Mouse (Mus musculus) CH12.LX (cell line): Measurements from ENCODE around the gene Pld2. TPM values are rescaled to one million over a fixed set of nuclear protein-coding genes. Genes with fewer than 3 reads are reported as not detected.
A peak's percentile ranks its signal among the peaks of the same experiment; 100 is the strongest.

Experiments
- DNase-seq: peaks from one replicate; pipeline ENCODE4 v3.0.0-alpha.2; 2013; ENCODE audit errors: extremely low read depth
- H3K27ac ChIP-seq: 2 replicates; pipeline ENCODE4 v1.5.1; 2012; ENCODE audit warnings: low read depth, mild to moderate bottlenecking, control low read depth, moderate library complexity; ENCODE audit not compliant: insufficient read depth
- H3K27me3 ChIP-seq: replicated peaks from 2 replicates; pipeline ENCODE3; 2012; ENCODE audit warnings: inconsistent platforms
- H3K36me3 ChIP-seq, 2 experiments: replicated peaks in 1 of 2; 2 replicates each; pipeline versions ENCODE3 to v1.6.1; 2012; ENCODE audit warnings: inconsistent platforms in 1 of 2, low read length in 1 of 2, mild to moderate bottlenecking in 1 of 2, mixed read lengths in 1 of 2, moderate library complexity in 1 of 2; ENCODE audit not compliant: control insufficient read depth in 1 of 2, insufficient read depth in 1 of 2
- H3K4me1 ChIP-seq, 2 experiments: 2 replicates each; pipeline ENCODE4 v1.6.1; 2012; ENCODE audit warnings: inconsistent platforms in 1 of 2, moderate library complexity in 1 of 2; ENCODE audit not compliant: insufficient read depth in 2 of 2, control insufficient read depth in 1 of 2
- H3K4me2 ChIP-seq: 2 replicates; pipeline ENCODE4 v1.6.1; 2012; ENCODE audit warnings: low read depth, mild to moderate bottlenecking, control low read depth; ENCODE audit not compliant: poor library complexity, insufficient read depth, severe bottlenecking
- H3K4me3 ChIP-seq, 3 experiments: fragments of 150-350 bp in 1 of 3; sonication (generic) in 1 of 3; replicated peaks in 1 of 3; 2 replicates each; pipeline versions ENCODE3 to v1.5.1; 2011 to 2012; ENCODE audit warnings: low read depth in 2 of 3, low read length in 2 of 3, mild to moderate bottlenecking in 2 of 3, moderate library complexity in 2 of 3, control low read depth in 1 of 3, improper control_type of control experiment in 1 of 3, inconsistent platforms in 1 of 3, mixed read lengths in 1 of 3; ENCODE audit not compliant: poor library complexity in 1 of 3
- H3K79me2 ChIP-seq: replicated peaks from 2 replicates; pipeline ENCODE4 v1.6.1; 2012; ENCODE audit warnings: mild to moderate bottlenecking, moderate library complexity; ENCODE audit not compliant: control insufficient read depth, poor library complexity, insufficient read depth, severe bottlenecking; ENCODE audit errors: extremely low read depth
- H3K9ac ChIP-seq: 2 replicates; pipeline ENCODE4 v1.6.1; 2012; ENCODE audit warnings: low read depth, mild to moderate bottlenecking, control low read depth, moderate library complexity; ENCODE audit not compliant: insufficient read depth
- H3K9me3 ChIP-seq: replicated peaks from 2 replicates; pipeline ENCODE3; 2012; ENCODE audit warnings: low read length, inconsistent platforms, mixed read lengths
- BHLHE40 ChIP-seq: IDR thresholded peaks from 2 replicates; pipeline ENCODE4 v1.6.1; 2011; ENCODE audit warnings: mild to moderate bottlenecking, low read depth, low read length, improper control_type of control experiment
- CHD1 ChIP-seq: IDR thresholded peaks from 2 replicates; pipeline ENCODE4 v1.6.1; 2012; ENCODE audit warnings: low read depth, low read length, improper control_type of control experiment, inconsistent platforms
- CHD2 ChIP-seq: IDR thresholded peaks from 2 replicates; pipeline ENCODE4 v1.6.1; 2011; ENCODE audit warnings: low read length, improper control_type of control experiment
- CTCF ChIP-seq, 2 experiments: IDR thresholded peaks in 1 of 2; conservative IDR thresholded peaks in 1 of 2; 2 replicates each; pipeline ENCODE4 v1.5.1; 2011 to 2012; ENCODE audit warnings: low read depth in 2 of 2, low read length in 2 of 2, improper control_type of control experiment in 1 of 2, inconsistent platforms in 1 of 2, mild to moderate bottlenecking in 1 of 2, moderate library complexity in 1 of 2
- E2F4 ChIP-seq: IDR thresholded peaks from 2 replicates; pipeline ENCODE4 v1.6.1; 2011; ENCODE audit warnings: low read depth, low read length, improper control_type of control experiment; ENCODE audit not compliant: insufficient replicate concordance
- ELF1 ChIP-seq: IDR thresholded peaks from 2 replicates; pipeline ENCODE4 v1.6.1; 2014; ENCODE audit warnings: low read depth, mild to moderate bottlenecking, inconsistent platforms, low read length, improper control_type of control experiment
- ETS1 ChIP-seq: conservative IDR thresholded peaks from 2 replicates; pipeline ENCODE4 v1.6.1; 2012; ENCODE audit warnings: low read depth, mild to moderate bottlenecking, inconsistent platforms, low read length, improper control_type of control experiment, moderate library complexity
- GABPA ChIP-seq: IDR thresholded peaks from 2 replicates; pipeline ENCODE4 v1.6.1; 2012; ENCODE audit warnings: low read depth, low read length, improper control_type of control experiment, inconsistent platforms; ENCODE audit not compliant: insufficient replicate concordance
- HCFC1 ChIP-seq: IDR thresholded peaks from 2 replicates; pipeline ENCODE4 v1.6.1; 2012; ENCODE audit warnings: low read depth, mild to moderate bottlenecking, inconsistent platforms, low read length, improper control_type of control experiment
- IRF4 ChIP-seq: IDR thresholded peaks from 2 replicates; pipeline ENCODE4 v1.6.1; 2014; ENCODE audit warnings: low read depth, mild to moderate bottlenecking, inconsistent platforms, low read length, improper control_type of control experiment
- JUN ChIP-seq: IDR thresholded peaks from 2 replicates; pipeline ENCODE4 v1.6.1; 2011; ENCODE audit warnings: low read depth, mild to moderate bottlenecking, low read length, improper control_type of control experiment, moderate library complexity; ENCODE audit not compliant: insufficient read depth
- JUND ChIP-seq: conservative IDR thresholded peaks from 2 replicates; pipeline ENCODE4 v1.6.1; 2011; ENCODE audit warnings: low read depth, low read length, improper control_type of control experiment
- KAT2A ChIP-seq: IDR thresholded peaks from 2 replicates; pipeline ENCODE4 v1.6.1; 2012; ENCODE audit warnings: low read length, improper control_type of control experiment, inconsistent platforms; ENCODE audit not compliant: insufficient replicate concordance
- MAFK ChIP-seq: IDR thresholded peaks from 2 replicates; pipeline ENCODE4 v1.6.1; 2011; ENCODE audit warnings: low read length, improper control_type of control experiment; ENCODE audit not compliant: insufficient replicate concordance
- MAX ChIP-seq: IDR thresholded peaks from 2 replicates; pipeline ENCODE4 v1.6.1; 2011; ENCODE audit warnings: low read length, improper control_type of control experiment
- MAZ ChIP-seq: IDR thresholded peaks from 2 replicates; pipeline ENCODE4 v1.6.1; 2012; ENCODE audit warnings: low read depth, mild to moderate bottlenecking, inconsistent platforms, low read length, improper control_type of control experiment, moderate library complexity
- MEF2A ChIP-seq: IDR thresholded peaks from 2 replicates; pipeline ENCODE4 v1.6.1; 2014; ENCODE audit warnings: low read depth, mild to moderate bottlenecking, inconsistent platforms, low read length, improper control_type of control experiment, borderline replicate concordance
- NELFE ChIP-seq: IDR thresholded peaks from 2 replicates; pipeline ENCODE4 v1.6.1; 2011; ENCODE audit warnings: low read depth, low read length, improper control_type of control experiment
- NRF1 ChIP-seq: IDR thresholded peaks from 2 replicates; pipeline ENCODE4 v1.6.1; 2014; ENCODE audit warnings: low read depth, mild to moderate bottlenecking, inconsistent platforms, low read length, improper control_type of control experiment, moderate library complexity
- PAX5 ChIP-seq: IDR thresholded peaks from 2 replicates; pipeline ENCODE4 v1.6.1; 2012; ENCODE audit warnings: low read length, inconsistent platforms, mixed read lengths
- POLR2AphosphoS2 ChIP-seq: IDR thresholded peaks from 2 replicates; pipeline ENCODE4 v1.6.1; 2011; ENCODE audit warnings: low read depth, low read length, improper control_type of control experiment
- RAD21 ChIP-seq: IDR thresholded peaks from 2 replicates; pipeline ENCODE4 v1.6.1; 2011; ENCODE audit warnings: low read depth, mild to moderate bottlenecking, low read length, improper control_type of control experiment, moderate library complexity
- RCOR1 ChIP-seq: conservative IDR thresholded peaks from 2 replicates; pipeline ENCODE4 v1.6.1; 2012; ENCODE audit warnings: low read depth, mild to moderate bottlenecking, inconsistent platforms, low read length, improper control_type of control experiment
- SIN3A ChIP-seq: IDR thresholded peaks from 2 replicates; pipeline ENCODE4 v1.6.1; 2012; ENCODE audit warnings: low read length, improper control_type of control experiment, inconsistent platforms
- SMC3 ChIP-seq: IDR thresholded peaks from 2 replicates; pipeline ENCODE4 v1.6.1; 2011; ENCODE audit warnings: low read depth, low read length, improper control_type of control experiment
- TBP ChIP-seq: conservative IDR thresholded peaks from 2 replicates; pipeline ENCODE4 v1.6.1; 2011; ENCODE audit warnings: low read depth, low read length, improper control_type of control experiment
- TCF12 ChIP-seq: IDR thresholded peaks from 2 replicates; pipeline ENCODE4 v1.6.1; 2014; ENCODE audit warnings: low read depth, mild to moderate bottlenecking, inconsistent platforms, low read length, improper control_type of control experiment
- UBTF ChIP-seq: IDR thresholded peaks from 2 replicates; pipeline ENCODE4 v1.6.1; 2012; ENCODE audit warnings: low read depth, mild to moderate bottlenecking, inconsistent platforms, low read length, improper control_type of control experiment, moderate library complexity
- USF1 ChIP-seq: IDR thresholded peaks from 2 replicates; pipeline ENCODE4 v1.6.1; 2014; ENCODE audit warnings: low read depth, mild to moderate bottlenecking, inconsistent platforms, low read length, improper control_type of control experiment
- USF2 ChIP-seq: conservative IDR thresholded peaks from 2 replicates; pipeline ENCODE4 v1.6.1; 2011; ENCODE audit warnings: low read depth, low read length, improper control_type of control experiment
- ZMIZ1 ChIP-seq: IDR thresholded peaks from 2 replicates; pipeline ENCODE4 v1.6.1; 2012; ENCODE audit warnings: low read depth, mild to moderate bottlenecking, inconsistent platforms, low read length, improper control_type of control experiment
- ZNF384 ChIP-seq: IDR thresholded peaks from 2 replicates; pipeline ENCODE4 v1.6.1; 2012; ENCODE audit warnings: low read depth, low read length, improper control_type of control experiment, inconsistent platforms
- dilution Hi-C: fragments of 300-500 bp; cut with MboI; formaldehyde crosslinking; loops from 2 replicates; pipeline ENCODE4 v1.14.3; 2020; ENCODE audit warnings: low sequenced_read_pairs; ENCODE audit not compliant: extremely low pct_unique_long_range_greater_than_20kb, extremely low pct_ligation_motif_present
- in situ Hi-C: fragments of 300-500 bp; cut with MboI; formaldehyde crosslinking; loops from 3 replicates; pipeline ENCODE4 v1.14.3; 2019; ENCODE audit warnings: low sequenced_read_pairs, low pct_ligation_motif_present, low pct_unique_long_range_greater_than_20kb, mixed read lengths
- polyA plus RNA-seq: library from polyadenylated mRNA; unstranded; fragments of >175 nt; gene quantifications from 2 replicates; pipeline ENCODE4 v1.2.1, GENCODE M21; 2012; ENCODE audit warnings: low read depth; ENCODE audit not compliant: insufficient read length
- total RNA-seq, 2 experiments: library from RNA; depleted of rRNA; stranded (reverse); fragments of 300-350 nt in 1 of 2; fragments of >200 nt in 1 of 2; gene quantifications; 2 replicates each; pipeline ENCODE4 v1.2.3; 2012 to 2014

Pld2 gene
- total and polyA plus RNA-seq, 3 experiments: 3.4 to 6.7 (median 4.8) TPM

- peak overlapping the region; percentile 77 for H3K9ac ChIP-seq
- H3K9me3 ChIP-seq: no peaks in the 10 kb centered on the region
- no peak overlapping the region for H3K27ac ChIP-seq
Measured at GRCm38 (mm10) chr11:70524782-70525181, 15.1 kb upstream of the Pld2 start.

GRCm38 (mm10) chr11:70525184-70525678 is 14.6 kb upstream of the Pld2 start, which contains the start of gene Psmb6:
TSS of gene Psmb6 (plus strand) at chr11:70525367.
- in situ Hi-C loops: loop anchor here (5.0 kb wide), 1 partner anchor 37 kb away; the partner anchor contains the start of gene Mink1
- Histone ChIP-seq H3K27me3 (no peaks in the 10 kb centered on the region), H3K4me3 (peak within 1 kb of the TSS; percentile 69 to 96 (median 76)), H3K36me3 (peaks cover 24 to 38% of the 10 kb centered on the region in 2 experiments), H3K79me2 (peaks cover 12% of the 10 kb centered on the region), H3K9ac (peak within 1 kb of the TSS; percentile 94), H3K9me3 (no peaks in the 10 kb centered on the region), H3K27ac (no peak within 1 kb of the TSS), H3K4me1 (peaks cover 13 to 43% of the 10 kb centered on the region in 2 experiments), H3K4me2 (peak within 1 kb of the TSS; percentile 96)
- dilution Hi-C loops: no loop called here
- peak; percentile 100 for DNase-seq
- TF ChIP-seq JUN (peak; percentile 34; the same call in 1 of the 2 replicates), ZNF384 (peak; percentile 100), MAFK (peak; percentile 57; the same call in 1 of the 2 replicates), RAD21 (no peak), ZMIZ1 (peak; percentile 93), JUND (peak; percentile 71; the same call in 1 of the 2 replicates), TCF12 (peak; percentile 97), USF1 (no peak; the same call in 1 of the 2 replicates), GABPA (peak; percentile 90; the same call in 1 of the 2 replicates), USF2 (no peak), CTCF (conservative IDR thresholded peaks at IDR 0.05 in 1 of 2, IDR thresholded peaks at IDR 0.05 in 1 of 2; ENCODE audit: low read depth in 2 of 2, low read length in 2 of 2) (no peak), RCOR1 (no peak), KAT2A (peak; percentile 99), MEF2A (peak; percentile 77), ELF1 (peak; percentile 93), SMC3 (no peak), UBTF (peak; percentile 78; the same call in 1 of the 2 replicates), MAX (no peak), NRF1 (peak; percentile 71), ETS1 (peak; percentile 45; the same call in 1 of the 2 replicates), CHD1 (peak; percentile 75; the same call in 1 of the 2 replicates), SIN3A (peak; percentile 86), BHLHE40 (0 out of 2 replicates have a peak, but pooled peaks have one; percentile 14), E2F4 (peak; percentile 82; the same call in 1 of the 2 replicates), TBP (peak; percentile 86), MAZ (peak; percentile 86)

More at GRCm38 (mm10) chr11:70524782-70525181, 15.1 kb upstream of the Pld2 start:
- Histone ChIP-seq H3K79me2 (peaks cover 12% of the 10 kb centered on the region), H3K4me1 (peaks cover 13 to 39% of the 10 kb centered on the region in 2 experiments), H3K27me3 (no peaks in the 10 kb centered on the region), H3K36me3 (peaks cover 24 to 38% of the 10 kb centered on the region in 2 experiments), H3K4me2 (peak overlapping the region; percentile 96), H3K4me3 (peak overlapping the region; percentile 45 to 78 (median 76))
- no peak for TF ChIP-seq TBP
- TF ChIP-seq PAX5: no peak
- no peak for TF ChIP-seq BHLHE40
- TF ChIP-seq NELFE: no peak; the same call in 1 of the 2 replicates
- no peak for TF ChIP-seq POLR2AphosphoS2
- TF ChIP-seq IRF4: no peak
- no peak for TF ChIP-seq JUN
- no peak for TF ChIP-seq TCF12
- TF ChIP-seq CHD2: no peak
- no peak for TF ChIP-seq HCFC1
- TF ChIP-seq RCOR1: no peak
- TF ChIP-seq CHD1: no peak
- no peak for DNase-seq
- dilution Hi-C loops (no loop called here), in situ Hi-C loops (loop anchor here (5.0 kb wide), 1 partner anchor 38 kb away; the partner anchor contains the start of gene Mink1)
